Mouse (Mus musculus): ENCODE results near the gene Lrriq4. TPM values are rescaled to one million over a fixed set of nuclear protein-coding genes. Genes with fewer than 3 reads are reported as not detected.

The Lrriq4 gene
- total and polyA plus RNA-seq, 2 experiments from 2014 or later, result not detected

GRCm38 (mm10) chr3:30608999-30609398, 35.3 kb upstream of the Lrriq4 start:
- Histone ChIP-seq H3K9me3 (replicated peaks; ENCODE audit: control insufficient read depth, low read length) (no peaks in the 10 kb centered on the region), H3K27me3 (ENCODE audit: control insufficient read depth, insufficient read depth, low read length) (no peaks in the 10 kb centered on the region), H3K9ac (replicated peaks; ENCODE audit: low read depth, low read length) (no peak overlapping the region), H3K4me1 (ENCODE audit: control insufficient read depth, insufficient read depth) (no peaks in the 10 kb centered on the region), H3K4me2 (ENCODE audit: low read depth, low read length) (no peak overlapping the region), H3K27ac (ENCODE audit: low read depth) (no peak overlapping the region), H3K36me3 (replicated peaks; ENCODE audit: control insufficient read depth, insufficient read depth, low read length) (peaks cover 76% of the 10 kb centered on the region), H3K4me3 (ENCODE audit: low read depth, low read length) (no peak overlapping the region)
- no peak for TF ChIP-seq CTCF (IDR thresholded peaks at IDR 0.05; ENCODE audit: low read depth)
- no peak for TF ChIP-seq EP300 (IDR thresholded peaks at IDR 0.05; ENCODE audit: low read depth)
- WGBS, result 81% methylated on average over 3 of the region's 3 CpGs
- no peak for ATAC-seq (ENCODE audit: insufficient read depth, low read depth)
- no peak for DNase-seq (ENCODE audit: low spot score)

- DNase-seq (ENCODE audit: low spot score) (no peak), ATAC-seq (ENCODE audit: insufficient read depth, low read depth) (no peak)
- no peak overlapping the region for H3K9ac ChIP-seq (replicated peaks; ENCODE audit: low read depth, low read length)
- H3K27me3 ChIP-seq (ENCODE audit: control insufficient read depth, insufficient read depth, low read length), result no peaks in the 10 kb centered on the region
- H3K27ac ChIP-seq (ENCODE audit: low read depth), result no peak overlapping the region
- no peak for TF ChIP-seq CTCF (IDR thresholded peaks at IDR 0.05; ENCODE audit: low read depth)
- no peaks in the 10 kb centered on the region for H3K9me3 ChIP-seq (replicated peaks; ENCODE audit: control insufficient read depth, low read length)
- H3K4me3 ChIP-seq (ENCODE audit: low read depth, low read length), result no peak overlapping the region
- H3K4me2 ChIP-seq (ENCODE audit: low read depth, low read length), result no peak overlapping the region
- 89% methylated on average over 4 of the region's 4 CpGs for WGBS
- no peaks in the 10 kb centered on the region for H3K4me1 ChIP-seq (ENCODE audit: control insufficient read depth, insufficient read depth)
- H3K36me3 ChIP-seq (replicated peaks; ENCODE audit: control insufficient read depth, insufficient read depth, low read length), result peaks cover 80% of the 10 kb centered on the region
These were observed 33.4 kb upstream of the Lrriq4 start for GRCm38 (mm10) chr3:30610930-30611329.

- ATAC-seq (ENCODE audit: insufficient read depth, low read depth), result no peak
These were observed 24.2 kb upstream of the Lrriq4 start for GRCm38 (mm10) chr3:30620132-30620531.

GRCm38 (mm10) chr3:30633681-30634080, 10.6 kb upstream of the Lrriq4 start:
- ATAC-seq (ENCODE audit: insufficient read depth, low read depth) (no peak), DNase-seq (ENCODE audit: low spot score) (no peak)
- no peaks in the 10 kb centered on the region for H3K4me1 ChIP-seq (ENCODE audit: control insufficient read depth, insufficient read depth)
- no peak overlapping the region for H3K4me3 ChIP-seq (ENCODE audit: low read depth, low read length)
- no peak for TF ChIP-seq EP300 (IDR thresholded peaks at IDR 0.05; ENCODE audit: low read depth)
- TF ChIP-seq CTCF (IDR thresholded peaks at IDR 0.05; ENCODE audit: low read depth), result peak; percentile 22; the same call in 1 of the 2 replicates
- no peaks in the 10 kb centered on the region for H3K36me3 ChIP-seq (replicated peaks; ENCODE audit: control insufficient read depth, insufficient read depth, low read length)
- no peak overlapping the region for H3K4me2 ChIP-seq (ENCODE audit: low read depth, low read length)
- H3K9me3 ChIP-seq (replicated peaks; ENCODE audit: control insufficient read depth, low read length), result no peaks in the 10 kb centered on the region
- WGBS, result 51% methylated on average over 3 of the region's 3 CpGs
- no peak overlapping the region for H3K9ac ChIP-seq (replicated peaks; ENCODE audit: low read depth, low read length)
- no peaks in the 10 kb centered on the region for H3K27me3 ChIP-seq (ENCODE audit: control insufficient read depth, insufficient read depth, low read length)
- H3K27ac ChIP-seq (ENCODE audit: low read depth), result no peak overlapping the region

More at GRCm38 (mm10) chr3:30620132-30620531, 24.2 kb upstream of the Lrriq4 start:
- WGBS, result 71% methylated on average over 8 of the region's 8 CpGs
- no peak overlapping the region for H3K4me3 ChIP-seq (ENCODE audit: low read depth, low read length)
- no peak for DNase-seq (ENCODE audit: low spot score)
- no peaks in the 10 kb centered on the region for H3K4me1 ChIP-seq (ENCODE audit: control insufficient read depth, insufficient read depth)
- no peaks in the 10 kb centered on the region for H3K9me3 ChIP-seq (replicated peaks; ENCODE audit: control insufficient read depth, low read length)
- H3K36me3 ChIP-seq (replicated peaks; ENCODE audit: control insufficient read depth, insufficient read depth, low read length), result peaks cover 38% of the 10 kb centered on the region
- no peaks in the 10 kb centered on the region for H3K27me3 ChIP-seq (ENCODE audit: control insufficient read depth, insufficient read depth, low read length)
- H3K4me2 ChIP-seq (ENCODE audit: low read depth, low read length), result no peak overlapping the region
- H3K27ac ChIP-seq (ENCODE audit: low read depth), result no peak overlapping the region
- H3K9ac ChIP-seq (replicated peaks; ENCODE audit: low read depth, low read length), result no peak overlapping the region
- TF ChIP-seq EP300 (IDR thresholded peaks at IDR 0.05; ENCODE audit: low read depth) (no peak), CTCF (IDR thresholded peaks at IDR 0.05; ENCODE audit: low read depth) (no peak)

- DNase-seq (ENCODE audit: low spot score) (no peak), ATAC-seq (ENCODE audit: insufficient read depth, low read depth) (no peak)
- 78% methylated on average over 4 of the region's 4 CpGs for WGBS
- no peaks in the 10 kb centered on the region for H3K4me1 ChIP-seq (ENCODE audit: control insufficient read depth, insufficient read depth)
- H3K27me3 ChIP-seq (ENCODE audit: control insufficient read depth, insufficient read depth, low read length), result no peaks in the 10 kb centered on the region
- no peak overlapping the region for H3K4me3 ChIP-seq (ENCODE audit: low read depth, low read length)
- no peaks in the 10 kb centered on the region for H3K9me3 ChIP-seq (replicated peaks; ENCODE audit: control insufficient read depth, low read length)
- H3K36me3 ChIP-seq (replicated peaks; ENCODE audit: control insufficient read depth, insufficient read depth, low read length), result no peaks in the 10 kb centered on the region
- H3K9ac ChIP-seq (replicated peaks; ENCODE audit: low read depth, low read length), result no peak overlapping the region
- no peak for TF ChIP-seq EP300 (IDR thresholded peaks at IDR 0.05; ENCODE audit: low read depth)
- no peak for TF ChIP-seq CTCF (IDR thresholded peaks at IDR 0.05; ENCODE audit: low read depth)
- no peak overlapping the region for H3K27ac ChIP-seq (ENCODE audit: low read depth)
- H3K4me2 ChIP-seq (ENCODE audit: low read depth, low read length), result no peak overlapping the region
These were observed 8.7 kb upstream of the Lrriq4 start for GRCm38 (mm10) chr3:30635629-30636028.

- WGBS, result 53% methylated on average over 8 of the region's 8 CpGs
- Histone ChIP-seq H3K9me3 (replicated peaks; ENCODE audit: control insufficient read depth, low read length) (no peaks in the 10 kb centered on the region), H3K27me3 (ENCODE audit: control insufficient read depth, insufficient read depth, low read length) (peaks cover 33% of the 10 kb centered on the region), H3K36me3 (replicated peaks; ENCODE audit: control insufficient read depth, insufficient read depth, low read length) (no peaks in the 10 kb centered on the region), H3K4me1 (ENCODE audit: control insufficient read depth, insufficient read depth) (peaks cover 15% of the 10 kb centered on the region), H3K4me3 (ENCODE audit: low read depth, low read length) (no peak overlapping the region), H3K27ac (ENCODE audit: low read depth) (no peak overlapping the region), H3K9ac (replicated peaks; ENCODE audit: low read depth, low read length) (no peak overlapping the region), H3K4me2 (ENCODE audit: low read depth, low read length) (no peak overlapping the region)
- TF ChIP-seq CTCF (IDR thresholded peaks at IDR 0.05; ENCODE audit: low read depth), result no peak
- DNase-seq (ENCODE audit: low spot score) (no peak), ATAC-seq (ENCODE audit: insufficient read depth, low read depth) (no peak)
These were observed 2.5 kb downstream of the Lrriq4 start for GRCm38 (mm10) chr3:30646761-30647160.

Measured in heart, postnatal 0 days (tissue).